Mouse (Mus musculus) C2C12 (cell line): ENCODE data around the gene Ccdc93.

Experiments used
- CEBPB ChIP-seq: IDR thresholded peaks from one replicate; pipeline ENCODE4 v1.6.1; 2011; ENCODE audit warnings: low read depth, mild to moderate bottlenecking, control low read depth, moderate library complexity
- CTCF ChIP-seq: IDR thresholded peaks from one replicate; pipeline ENCODE4 v1.5.1; 2011; ENCODE audit not compliant: control insufficient read depth, insufficient read depth, insufficient read length
- MAX ChIP-seq: IDR thresholded peaks from one replicate; pipeline ENCODE4 v1.6.1; 2011; ENCODE audit warnings: mild to moderate bottlenecking, control low read depth
- MYOD1 ChIP-seq: IDR thresholded peaks from one replicate; pipeline ENCODE4 v1.6.1; 2011; ENCODE audit warnings: low read depth; ENCODE audit not compliant: control insufficient read depth, insufficient read length
- MYOG ChIP-seq: IDR thresholded peaks from one replicate; pipeline ENCODE4 v1.6.1; 2011; ENCODE audit not compliant: control insufficient read depth, insufficient read length; ENCODE audit errors: extremely low read depth
- USF1 ChIP-seq: IDR thresholded peaks from one replicate; pipeline ENCODE4 v1.6.1; 2011; ENCODE audit warnings: low read depth, mild to moderate bottlenecking, control low read depth, moderate library complexity

DNA sequence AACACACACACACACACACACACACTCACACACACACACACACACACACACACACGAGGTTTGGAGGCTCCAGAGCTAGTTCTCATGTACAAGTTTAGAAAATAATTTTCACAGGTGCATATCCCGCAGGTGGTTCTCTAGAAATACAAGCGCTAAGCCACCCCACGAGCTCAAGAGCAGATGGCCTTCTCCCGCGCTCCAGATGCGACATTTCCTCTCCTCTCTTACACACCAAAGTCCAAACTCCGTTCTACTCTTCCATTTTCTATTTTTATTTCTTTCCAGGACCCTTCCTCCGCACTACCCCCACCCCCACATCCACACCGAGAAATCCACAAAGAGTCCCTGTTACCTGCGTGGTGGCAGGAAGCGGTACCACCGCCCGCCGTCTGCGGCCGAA lies 96.2 kb downstream of the Ccdc93 start:
- TF ChIP-seq CTCF (no peak), USF1 (no peak), MYOD1 (no peak), CEBPB (no peak), MAX (no peak), MYOG (no peak)
